Mouse (Mus musculus): ENCODE results near the gene Kmt2c.
A peak's percentile ranks its signal among the peaks of the same experiment; 100 is the strongest.

DNA sequence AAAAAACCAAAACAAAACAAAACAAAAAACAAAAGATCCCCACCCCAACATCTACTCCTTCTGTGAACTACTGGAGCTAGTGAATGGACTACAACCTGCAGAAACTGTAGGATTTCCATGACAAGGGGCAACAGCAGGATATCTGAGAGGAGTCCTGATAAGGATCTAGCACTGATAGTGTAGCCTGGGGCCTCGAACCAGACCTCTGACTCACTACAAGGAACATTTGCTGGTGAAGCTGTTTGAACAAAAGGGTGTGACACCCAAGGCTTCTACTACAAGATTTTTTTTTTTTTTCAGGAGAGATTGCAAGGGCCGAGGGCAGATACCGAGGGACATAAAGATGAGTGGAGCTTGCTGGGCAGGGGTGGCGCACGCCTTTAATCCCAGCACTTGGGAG lies 34.7 kb upstream of the Kmt2c start:
- TF ChIP-seq CTCF (IDR thresholded peaks at IDR 0.05; ENCODE audit: low read depth, low read length) = no peak
- TF ChIP-seq TAL1 (conservative IDR thresholded peaks at IDR 0.05; ENCODE audit: low read depth, low read length) = no peak
- TF ChIP-seq GATA1 (IDR thresholded peaks at IDR 0.05; ENCODE audit: borderline replicate concordance, low read length) = no peak
- TF ChIP-seq POLR2AphosphoS5 (IDR thresholded peaks at IDR 0.05; ENCODE audit: insufficient replicate concordance, low read depth, low read length) = no peak
- TF ChIP-seq GATA2 (IDR thresholded peaks at IDR 0.05; ENCODE audit: borderline replicate concordance, low read depth, low read length) = peak; percentile 60; the same call in 1 of the 2 replicates
